Mouse (Mus musculus): ENCODE measurements at regions not wholly inside any gene's neighbourhood (a gene's known extent, or its start where the extent isn't known, plus 50 kb on each side); places are given as distances from the start of the nearest gene placed in this dataset.

- Histone ChIP-seq H3K4me1 (ENCODE audit: control insufficient read depth, insufficient read depth, low read length) (no peaks in the 10 kb centered on the region), H3K27ac (ENCODE audit: insufficient read depth, low read depth, low read length) (no peak overlapping the region), H3K4me3 (ENCODE audit: insufficient read depth, low read length) (no peak overlapping the region)
- no peak for TF ChIP-seq POLR2A (IDR thresholded peaks at IDR 0.05; ENCODE audit: borderline replicate concordance, low read depth, low read length)
- TF ChIP-seq CTCF (IDR thresholded peaks at IDR 0.05; ENCODE audit: low read depth, low read length), result no peak
These were observed 110.6 kb upstream of the Lemd2 start for GRCm38 (mm10) chr17:27314821-27315392.

GRCm38 (mm10) chr17:27308933-27309332 is 104.7 kb upstream of the Lemd2 start:
- H3K4me3 ChIP-seq (ENCODE audit: insufficient read depth, low read length), result no peak overlapping the region
- no peak overlapping the region for H3K27ac ChIP-seq (ENCODE audit: insufficient read depth, low read depth, low read length)
- H3K4me1 ChIP-seq (ENCODE audit: control insufficient read depth, insufficient read depth, low read length), result no peaks in the 10 kb centered on the region
- TF ChIP-seq POLR2A (IDR thresholded peaks at IDR 0.05; ENCODE audit: borderline replicate concordance, low read depth, low read length) (no peak), CTCF (IDR thresholded peaks at IDR 0.05; ENCODE audit: low read depth, low read length) (no peak)

GRCm38 (mm10) chr17:27304842-27305241 is 100.6 kb upstream of the Lemd2 start:
- H3K4me3 ChIP-seq (ENCODE audit: insufficient read depth, low read length), result no peak overlapping the region
- TF ChIP-seq POLR2A (IDR thresholded peaks at IDR 0.05; ENCODE audit: borderline replicate concordance, low read depth, low read length) (no peak), CTCF (IDR thresholded peaks at IDR 0.05; ENCODE audit: low read depth, low read length) (no peak)
- H3K4me1 ChIP-seq (ENCODE audit: control insufficient read depth, insufficient read depth, low read length), result no peaks in the 10 kb centered on the region
- no peak overlapping the region for H3K27ac ChIP-seq (ENCODE audit: insufficient read depth, low read depth, low read length)

GRCm38 (mm10) chr17:27303633-27304479 is 99.6 kb upstream of the Lemd2 start:
- no peak for TF ChIP-seq POLR2A (IDR thresholded peaks at IDR 0.05; ENCODE audit: borderline replicate concordance, low read depth, low read length)
- no peak for TF ChIP-seq CTCF (IDR thresholded peaks at IDR 0.05; ENCODE audit: low read depth, low read length)
- Histone ChIP-seq H3K27ac (ENCODE audit: insufficient read depth, low read depth, low read length) (no peak overlapping the region), H3K4me3 (ENCODE audit: insufficient read depth, low read length) (no peak overlapping the region), H3K4me1 (ENCODE audit: control insufficient read depth, insufficient read depth, low read length) (no peaks in the 10 kb centered on the region)

GRCm38 (mm10) chr17:27303061-27303460 is 98.8 kb upstream of the Lemd2 start:
- no peaks in the 10 kb centered on the region for H3K4me1 ChIP-seq (ENCODE audit: control insufficient read depth, insufficient read depth, low read length)
- no peak for TF ChIP-seq CTCF (IDR thresholded peaks at IDR 0.05; ENCODE audit: low read depth, low read length)
- no peak for TF ChIP-seq POLR2A (IDR thresholded peaks at IDR 0.05; ENCODE audit: borderline replicate concordance, low read depth, low read length)
- no peak overlapping the region for H3K27ac ChIP-seq (ENCODE audit: insufficient read depth, low read depth, low read length)
- H3K4me3 ChIP-seq (ENCODE audit: insufficient read depth, low read length), result no peak overlapping the region

GRCm38 (mm10) chr17:27301376-27301775 is 97.1 kb upstream of the Lemd2 start:
- Histone ChIP-seq H3K27ac (ENCODE audit: insufficient read depth, low read depth, low read length) (no peak overlapping the region), H3K4me3 (ENCODE audit: insufficient read depth, low read length) (no peak overlapping the region), H3K4me1 (ENCODE audit: control insufficient read depth, insufficient read depth, low read length) (no peaks in the 10 kb centered on the region)
- TF ChIP-seq POLR2A (IDR thresholded peaks at IDR 0.05; ENCODE audit: borderline replicate concordance, low read depth, low read length) (no peak), CTCF (IDR thresholded peaks at IDR 0.05; ENCODE audit: low read depth, low read length) (no peak)

GRCm38 (mm10) chr17:27299297-27299696 is 95.0 kb upstream of the Lemd2 start:
- Histone ChIP-seq H3K4me1 (ENCODE audit: control insufficient read depth, insufficient read depth, low read length) (no peaks in the 10 kb centered on the region), H3K27ac (ENCODE audit: insufficient read depth, low read depth, low read length) (no peak overlapping the region), H3K4me3 (ENCODE audit: insufficient read depth, low read length) (no peak overlapping the region)
- no peak for TF ChIP-seq CTCF (IDR thresholded peaks at IDR 0.05; ENCODE audit: low read depth, low read length)
- TF ChIP-seq POLR2A (IDR thresholded peaks at IDR 0.05; ENCODE audit: borderline replicate concordance, low read depth, low read length), result no peak

- H3K4me3 ChIP-seq (ENCODE audit: insufficient read depth, low read length), result no peak overlapping the region
- no peaks in the 10 kb centered on the region for H3K4me1 ChIP-seq (ENCODE audit: control insufficient read depth, insufficient read depth, low read length)
- no peak overlapping the region for H3K27ac ChIP-seq (ENCODE audit: insufficient read depth, low read depth, low read length)
- no peak for TF ChIP-seq CTCF (IDR thresholded peaks at IDR 0.05; ENCODE audit: low read depth, low read length)
- no peak for TF ChIP-seq POLR2A (IDR thresholded peaks at IDR 0.05; ENCODE audit: borderline replicate concordance, low read depth, low read length)
These were observed 94.1 kb upstream of the Lemd2 start for GRCm38 (mm10) chr17:27298351-27298750.

- no peak for TF ChIP-seq CTCF (IDR thresholded peaks at IDR 0.05; ENCODE audit: low read depth, low read length)
- TF ChIP-seq POLR2A (IDR thresholded peaks at IDR 0.05; ENCODE audit: borderline replicate concordance, low read depth, low read length), result no peak
- Histone ChIP-seq H3K4me3 (ENCODE audit: insufficient read depth, low read length) (no peak overlapping the region), H3K4me1 (ENCODE audit: control insufficient read depth, insufficient read depth, low read length) (no peaks in the 10 kb centered on the region), H3K27ac (ENCODE audit: insufficient read depth, low read depth, low read length) (no peak overlapping the region)
These were observed 91.9 kb upstream of the Lemd2 start for GRCm38 (mm10) chr17:27296156-27296555.

GRCm38 (mm10) chr17:27294208-27294604 is 89.9 kb upstream of the Lemd2 start:
- no peak overlapping the region for H3K4me3 ChIP-seq (ENCODE audit: insufficient read depth, low read length)
- no peak overlapping the region for H3K27ac ChIP-seq (ENCODE audit: insufficient read depth, low read depth, low read length)
- TF ChIP-seq CTCF (IDR thresholded peaks at IDR 0.05; ENCODE audit: low read depth, low read length) (no peak), POLR2A (IDR thresholded peaks at IDR 0.05; ENCODE audit: borderline replicate concordance, low read depth, low read length) (no peak)
- no peaks in the 10 kb centered on the region for H3K4me1 ChIP-seq (ENCODE audit: control insufficient read depth, insufficient read depth, low read length)

All from bone marrow macrophage, adult 2 months (primary cell).